Mouse (Mus musculus) bone marrow, adult 2 months (tissue): Measurements from ENCODE around the gene Ckb.

ENCODE experiments used
- CTCF ChIP-seq: fragments of 200-500 bp; IDR thresholded peaks from 2 replicates; pipeline ENCODE4 v1.5.1; 2011; ENCODE audit warnings: low read length, control low read depth; ENCODE audit not compliant: control insufficient read depth, insufficient read depth
- POLR2A ChIP-seq: fragments of 200-500 bp; IDR thresholded peaks from 2 replicates; pipeline ENCODE4 v1.6.1; 2011; ENCODE audit warnings: low read depth, mild to moderate bottlenecking, control low read depth, low read length, borderline replicate concordance; ENCODE audit not compliant: control insufficient read depth

DNA sequence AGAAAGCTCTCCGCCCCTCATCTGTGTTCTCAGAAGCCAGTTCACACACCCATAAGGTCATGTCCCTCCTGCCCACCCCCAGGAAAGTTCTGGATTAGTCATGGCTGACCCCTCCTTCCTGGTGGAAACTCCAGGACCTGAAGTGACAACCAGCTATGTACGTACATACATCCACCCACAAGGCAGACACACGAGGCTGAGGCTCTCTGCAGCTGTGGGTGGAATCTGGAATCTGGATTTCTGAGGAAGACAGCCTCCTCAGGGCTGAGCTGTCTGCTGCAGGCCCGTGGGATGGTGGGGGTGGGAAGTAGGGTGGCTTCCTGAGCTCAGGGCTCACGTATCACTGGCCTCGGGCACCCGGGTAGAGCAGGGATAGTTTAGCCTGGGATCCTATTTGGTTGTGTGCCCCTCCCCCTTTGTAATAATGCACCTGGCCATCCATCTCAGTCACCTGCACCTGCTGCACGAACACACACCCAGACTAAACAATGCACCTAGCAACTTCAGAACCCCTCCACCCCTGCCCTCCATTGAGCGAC, 28.9 kb upstream of the Ckb start:
- TF ChIP-seq POLR2A, result no peak
- TF ChIP-seq CTCF, result no peak
